Comparison of ENCODE assay signal across 15 mouse cellular contexts in the genomic region with DNA sequence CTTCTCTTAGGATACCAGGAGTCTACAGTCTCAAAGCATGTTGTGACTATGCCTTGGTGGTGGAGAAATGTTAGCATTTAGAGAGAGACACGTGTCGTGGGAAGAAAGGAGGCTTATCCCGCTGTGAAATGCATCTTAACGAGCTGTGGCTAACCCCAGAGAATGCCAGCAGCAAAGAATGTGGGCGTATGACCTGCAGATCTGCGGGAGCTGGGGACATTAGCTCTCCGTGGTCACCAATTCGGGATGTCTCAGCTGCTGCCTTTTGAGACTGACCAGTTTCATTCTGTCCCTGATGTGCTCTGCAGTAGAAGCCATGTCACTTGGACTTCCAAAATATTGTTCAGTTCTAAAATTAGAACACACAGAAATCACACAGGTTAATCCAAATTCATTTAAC.
"Had no signal": no experiment of that assay in that cellular context is flagged by ENCODE, and none has a peak within 500 bp of the region (broad histone marks: within the 10 kb centered on the region; RNA-seq: fewer than 3 reads in every experiment).

No protein-coding gene starts in this region.

- ATAC-seq: liver, postnatal 0 days; midbrain, embryonic 13.5 days; midbrain, embryonic 15.5 days had no signal

- H3K36me3 ChIP-seq: liver, embryonic 13.5 days; liver, embryonic 15.5 days; stomach, embryonic 15.5 days had no signal

- H3K4me3 ChIP-seq: liver, embryonic 13.5 days; liver, embryonic 15.5 days; lung, embryonic 15.5 days; midbrain, embryonic 10.5 days; midbrain, embryonic 13.5 days; midbrain, embryonic 15.5 days; neural tube, embryonic 12.5 days; stomach, embryonic 15.5 days had no signal

- H3K27ac ChIP-seq: liver, embryonic 13.5 days; liver, embryonic 15.5 days; lung, embryonic 15.5 days; midbrain, embryonic 10.5 days; midbrain, embryonic 13.5 days; midbrain, embryonic 15.5 days; neural tube, embryonic 12.5 days; stomach, embryonic 15.5 days; stomach, postnatal 0 days had no signal

- H3K4me1 ChIP-seq: liver, embryonic 13.5 days; liver, embryonic 15.5 days; midbrain, embryonic 10.5 days; midbrain, embryonic 13.5 days; midbrain, embryonic 15.5 days; neural tube, embryonic 12.5 days had no signal

- H3K9me3 ChIP-seq: liver, embryonic 13.5 days; liver, embryonic 15.5 days; lung, embryonic 15.5 days; midbrain, embryonic 10.5 days; midbrain, embryonic 13.5 days; midbrain, embryonic 15.5 days; neural tube, embryonic 12.5 days; stomach, embryonic 15.5 days had no signal

- H3K27me3 ChIP-seq: liver, embryonic 13.5 days; liver, embryonic 15.5 days; lung, embryonic 15.5 days; midbrain, embryonic 13.5 days; midbrain, embryonic 15.5 days; neural tube, embryonic 12.5 days; stomach, embryonic 15.5 days had no signal

- H3K4me2 ChIP-seq: liver, embryonic 11.5 days; liver, embryonic 13.5 days; liver, embryonic 15.5 days; lung, embryonic 15.5 days; midbrain, embryonic 13.5 days; midbrain, embryonic 15.5 days; neural tube, embryonic 12.5 days; stomach, embryonic 15.5 days had no signal

- DNase-seq: liver, embryonic 13.5 days; liver, postnatal 0 days; lung, adult 2 months; lung, postnatal 10 days; lung, postnatal 4 days; right cerebral cortex, postnatal 14 days had no signal

- H3K9ac ChIP-seq: liver, embryonic 13.5 days; liver, embryonic 15.5 days; liver, postnatal 0 days; lung, embryonic 15.5 days; midbrain, embryonic 13.5 days; midbrain, embryonic 15.5 days; neural tube, embryonic 12.5 days; stomach, embryonic 15.5 days had no signal
